Mouse (Mus musculus): Measurements from ENCODE around the gene Tmem121b. TPM values are rescaled to one million over a fixed set of nuclear protein-coding genes. Genes with fewer than 3 reads are reported as not detected.
A peak's percentile ranks its signal among the peaks of the same experiment; 100 is the strongest.

Tmem121b gene
- total RNA-seq, 2 experiments from 2014 or later = 38.2 to 42.5 TPM

GRCm38 (mm10) chr6:120492499-120493373 is 871 bp downstream of the Tmem121b start:
- DNase-seq (ENCODE audit: low spot score in 2 of 2) = peak; percentile 42 to 58

DNA sequence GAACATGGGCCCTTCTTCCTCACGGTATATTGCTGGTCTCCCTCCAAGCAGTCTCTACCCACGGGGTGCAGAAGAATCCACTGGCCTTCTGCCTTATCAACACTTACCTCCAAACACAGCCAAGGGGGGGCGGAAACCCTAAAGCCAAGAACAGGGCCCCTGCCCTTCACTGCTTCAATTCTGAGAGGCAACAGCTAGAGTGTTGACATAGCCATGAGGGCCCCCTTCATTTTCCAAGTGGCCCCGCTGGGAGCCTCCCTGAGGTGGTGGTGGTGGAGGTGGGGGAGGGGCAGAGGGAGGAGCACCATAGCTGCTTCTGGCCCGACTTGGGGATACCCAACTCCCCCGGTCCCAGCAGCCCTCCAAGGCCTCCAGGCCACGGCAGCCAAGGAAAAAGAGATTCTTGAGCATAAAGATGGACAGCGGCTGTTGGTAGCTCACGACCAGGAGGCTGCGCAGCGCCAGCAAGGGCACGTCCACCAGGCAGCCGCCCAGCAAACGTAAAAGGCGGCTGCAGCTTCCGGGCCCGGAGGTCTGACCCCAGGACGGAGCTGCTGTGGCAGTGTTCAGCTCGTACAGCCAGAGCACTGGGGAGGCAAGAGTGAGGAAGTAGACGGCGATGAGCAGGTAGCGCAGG is 1.6 kb downstream of the Tmem121b start:
- DNase-seq (ENCODE audit: low spot score in 2 of 2) = peak in 1 of 2 experiments; percentile 40

DNA sequence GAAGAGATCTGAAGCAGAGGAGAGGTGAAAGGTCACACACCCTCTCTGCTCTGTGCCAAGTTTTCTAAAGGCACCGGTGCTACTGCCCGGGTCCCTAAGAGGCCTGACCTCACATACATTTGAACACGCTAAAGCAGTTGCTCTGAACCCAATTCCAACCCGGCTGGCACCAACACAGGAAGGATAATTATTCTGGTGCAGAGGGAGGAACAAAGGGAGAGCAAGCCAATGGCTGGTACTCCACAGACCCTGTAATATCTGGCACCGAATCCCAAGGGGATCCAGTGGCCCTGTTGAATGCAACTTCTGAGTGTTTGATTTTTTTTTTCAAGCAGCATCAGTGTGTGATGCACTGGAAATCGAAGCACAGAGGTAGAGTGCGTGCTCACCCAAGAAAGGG is 2.5 kb downstream of the Tmem121b start:
- no peak for DNase-seq (ENCODE audit: low spot score in 2 of 2)

DNA sequence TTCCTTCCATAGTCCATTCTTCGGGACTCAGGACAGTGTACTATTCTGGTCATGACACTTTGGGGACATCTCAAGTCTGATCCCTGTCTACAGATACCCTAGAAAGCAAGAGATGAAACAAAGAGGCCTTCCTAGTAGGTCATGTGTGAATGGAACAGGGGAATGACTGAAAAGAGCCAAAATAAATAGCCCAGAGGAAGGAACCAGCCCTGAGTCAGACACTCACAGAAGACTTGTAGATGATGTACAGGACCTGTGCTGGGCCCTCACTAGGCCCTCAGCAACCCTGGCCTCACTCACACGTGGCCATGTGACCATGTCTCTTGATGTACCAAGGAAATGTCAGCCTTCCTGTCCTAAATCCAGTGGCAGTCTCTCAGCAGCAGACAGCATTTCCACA is 4.1 kb downstream of the Tmem121b start:
- DNase-seq (ENCODE audit: low spot score in 2 of 2) = no peak

DNA sequence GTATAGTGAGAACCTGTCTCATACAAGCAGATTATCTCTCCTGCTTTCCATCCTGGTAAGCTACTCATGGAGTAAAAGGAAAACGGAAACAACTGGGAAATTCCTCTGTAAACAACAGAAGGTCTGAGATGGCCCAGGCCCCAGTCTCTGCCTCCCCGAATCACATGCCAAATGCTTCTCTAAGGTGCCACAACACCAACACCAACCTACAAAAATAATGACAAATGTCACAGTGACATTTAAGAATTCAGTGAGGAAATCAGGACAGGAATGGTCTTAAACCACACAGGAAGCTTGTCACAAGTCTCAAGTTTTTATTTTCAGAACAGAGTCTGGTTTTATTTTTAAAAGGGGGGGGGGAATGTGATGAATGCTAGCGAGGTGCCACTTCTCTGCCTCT is 5.0 kb downstream of the Tmem121b start:
- DNase-seq (ENCODE audit: low spot score in 2 of 2) = no peak

- DNase-seq (ENCODE audit: low spot score in 2 of 2) = no peak
Observed at GRCm38 (mm10) chr6:120486051-120486510, 7.5 kb downstream of the Tmem121b start.

GRCm38 (mm10) chr6:120485038-120485437 is 8.6 kb downstream of the Tmem121b start:
- DNase-seq (ENCODE audit: low spot score in 2 of 2) = no peak

GRCm38 (mm10) chr6:120483211-120483626 is 10.4 kb downstream of the Tmem121b start:
- peak; percentile 48 to 67 for DNase-seq (ENCODE audit: low spot score in 2 of 2)

- no peak for DNase-seq (ENCODE audit: low spot score in 2 of 2)
Observed at GRCm38 (mm10) chr6:120482756-120483155, 10.9 kb downstream of the Tmem121b start.

DNA sequence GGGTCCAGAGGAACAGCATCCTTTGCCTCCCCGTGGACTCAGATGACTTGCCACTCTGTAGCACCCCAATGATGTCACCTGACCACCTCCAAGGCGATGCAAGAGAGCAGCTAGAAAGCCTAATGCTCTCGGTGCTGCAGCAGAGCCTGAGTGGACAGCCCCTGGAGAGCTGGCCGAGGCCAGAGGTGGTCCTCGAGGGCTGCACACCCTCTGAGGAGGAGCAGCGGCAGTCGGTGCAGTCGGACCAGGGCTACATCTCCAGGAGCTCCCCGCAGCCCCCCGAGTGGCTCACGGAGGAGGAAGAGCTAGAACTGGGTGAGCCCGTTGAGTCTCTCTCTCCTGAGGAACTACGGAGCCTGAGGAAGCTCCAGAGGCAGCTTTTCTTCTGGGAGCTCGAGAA is 11.6 kb downstream of the Tmem121b start:
- no peak for DNase-seq (ENCODE audit: low spot score in 2 of 2)

DNA sequence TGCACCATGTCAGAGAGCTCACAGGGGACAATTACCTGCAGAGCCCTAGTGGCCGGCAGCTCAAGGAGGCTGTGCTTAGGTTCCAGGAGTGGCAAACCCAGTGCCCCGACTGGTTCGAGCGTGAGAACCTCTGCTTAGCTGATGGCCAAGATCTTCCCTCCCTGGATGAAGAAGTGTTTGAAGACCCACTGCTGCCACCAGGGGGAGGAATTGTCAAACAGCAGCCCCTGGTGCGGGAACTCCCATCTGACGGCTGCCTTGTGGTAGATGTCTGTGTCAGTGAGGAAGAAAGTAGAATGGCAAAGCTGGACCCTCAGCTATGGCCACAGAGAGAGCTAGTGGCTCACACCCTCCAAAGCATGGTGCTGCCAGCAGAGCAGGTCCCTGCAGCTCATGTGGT is 12.1 kb downstream of the Tmem121b start:
- DNase-seq (ENCODE audit: low spot score in 2 of 2) = peak in 1 of 2 experiments; percentile 57

- peak in 1 of 2 experiments; percentile 22 for DNase-seq (ENCODE audit: low spot score in 2 of 2)
Observed at GRCm38 (mm10) chr6:120480361-120480760, 13.2 kb downstream of the Tmem121b start.

DNA sequence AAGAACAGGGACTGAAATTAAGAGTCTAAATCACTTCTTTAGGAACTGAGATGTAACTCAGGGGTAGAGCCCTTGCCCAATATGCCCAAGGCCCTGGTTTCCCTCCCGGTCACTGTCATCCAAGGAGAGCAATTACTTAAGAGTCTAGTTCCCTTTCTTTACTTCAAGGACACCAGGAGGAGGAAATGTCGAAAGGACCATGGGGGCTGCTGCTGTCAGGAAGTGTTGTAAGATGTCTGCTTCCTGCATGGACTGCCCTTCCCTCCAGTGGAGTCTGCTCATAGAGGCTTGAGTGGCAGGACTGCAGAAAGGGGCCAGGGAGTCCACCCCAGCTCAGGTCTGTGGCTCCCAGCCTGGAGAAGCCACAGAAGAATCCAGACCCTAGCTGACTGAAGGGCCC is 14.3 kb downstream of the Tmem121b start:
- no peak for DNase-seq (ENCODE audit: low spot score in 2 of 2)

DNA sequence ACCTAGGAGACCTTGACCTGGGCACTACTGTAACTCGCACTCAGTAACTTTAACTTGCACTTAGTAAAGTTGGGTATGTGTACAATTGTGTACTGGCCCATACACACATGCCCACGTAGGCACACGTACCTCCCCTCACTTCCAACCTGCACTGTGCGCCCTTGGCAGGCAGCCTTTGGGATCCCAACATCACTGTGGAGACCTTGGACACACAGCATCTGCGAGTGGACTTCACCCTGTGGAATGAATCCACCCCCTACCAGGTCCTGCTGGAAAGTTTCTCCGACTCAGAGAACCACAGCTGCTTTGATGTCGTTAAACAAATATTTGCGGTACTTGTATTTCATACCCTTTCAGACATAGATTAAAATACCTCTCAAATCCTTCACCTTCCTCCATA is 18.3 kb downstream of the Tmem121b start:
- no peak for DNase-seq (ENCODE audit: low spot score in 2 of 2)

- DNase-seq (ENCODE audit: low spot score in 2 of 2) = peak in 1 of 2 experiments; percentile 39
Observed at GRCm38 (mm10) chr6:120473427-120473826, 20.2 kb downstream of the Tmem121b start.

DNA sequence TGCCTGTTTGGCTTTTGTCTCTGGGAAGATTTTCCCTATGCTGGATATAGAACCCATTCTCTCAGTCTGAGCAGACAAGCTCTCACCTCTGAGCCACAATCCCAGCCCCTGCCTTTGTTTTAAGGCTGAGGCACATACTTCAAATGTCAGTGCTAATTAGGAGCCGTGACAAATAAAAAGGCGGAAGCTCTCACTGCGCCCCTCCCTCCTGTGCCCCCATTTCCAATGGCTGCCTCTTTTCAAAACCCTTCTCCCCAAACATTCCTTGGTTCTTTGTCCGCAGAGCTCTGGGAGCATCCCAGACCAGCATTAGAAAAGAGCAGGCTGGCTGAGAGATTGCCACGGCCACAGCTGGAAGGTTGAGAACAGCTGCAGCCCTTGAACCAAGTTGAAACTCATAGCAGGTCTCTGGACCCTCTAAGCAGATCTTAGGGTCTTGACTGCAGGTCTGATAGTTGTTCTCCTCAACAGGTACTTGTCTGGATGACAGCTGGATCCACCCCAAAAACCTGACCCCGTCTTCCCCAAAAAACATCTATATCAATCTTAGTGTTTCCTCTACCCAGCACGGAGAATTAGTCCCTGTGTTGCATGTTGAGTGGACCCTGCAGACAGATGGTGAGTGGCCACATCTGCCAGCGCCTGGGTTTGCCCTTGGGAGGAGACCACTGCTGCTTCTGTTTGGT is 21.0 kb downstream of the Tmem121b start:
- DNase-seq (ENCODE audit: low spot score in 2 of 2) = no peak

GRCm38 (mm10) chr6:120471991-120472441 is 21.6 kb downstream of the Tmem121b start:
- DNase-seq (ENCODE audit: low spot score in 2 of 2) = peak in 1 of 2 experiments; percentile 29

GRCm38 (mm10) chr6:120470666-120471065 is 22.9 kb downstream of the Tmem121b start:
- no peak for DNase-seq (ENCODE audit: low spot score in 2 of 2)

DNA sequence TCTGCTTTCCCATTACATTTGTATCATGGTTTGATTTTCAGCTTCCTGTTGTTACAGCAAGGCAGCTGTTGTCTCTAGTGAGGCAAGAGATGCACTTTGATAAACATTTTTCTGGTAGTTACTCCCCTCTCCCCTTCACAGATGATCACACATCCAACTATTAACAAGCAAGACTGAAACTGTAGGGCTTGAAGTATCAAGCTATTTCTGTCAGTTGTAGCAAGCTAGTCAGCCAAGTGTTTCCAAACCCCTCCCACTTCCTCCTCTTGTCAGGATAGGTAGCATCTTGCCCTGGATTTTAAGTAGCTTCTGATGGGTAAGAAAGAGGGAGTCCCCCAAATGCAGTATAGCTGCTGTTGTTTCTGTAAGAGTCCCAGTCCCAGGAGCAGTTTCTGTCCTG is 23.8 kb downstream of the Tmem121b start:
- DNase-seq (ENCODE audit: low spot score in 2 of 2) = no peak

DNA sequence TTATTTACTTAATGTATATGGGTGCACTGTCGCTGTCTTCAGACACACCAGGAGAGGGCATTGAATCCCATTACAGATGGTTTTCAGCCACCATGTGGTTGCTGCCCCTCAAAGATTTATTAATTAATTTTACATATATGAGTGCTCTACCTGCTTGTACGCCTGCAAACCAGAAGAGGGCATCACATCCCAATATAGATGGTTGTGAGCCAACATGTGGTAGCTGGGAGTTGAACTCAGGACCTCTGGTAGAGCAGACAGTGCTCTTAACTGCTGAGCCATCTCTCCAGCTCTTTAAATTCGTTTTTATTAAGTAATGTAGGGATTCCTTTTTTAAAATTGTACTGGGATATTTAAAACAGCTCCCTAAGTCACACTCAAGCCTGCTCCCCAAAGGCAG is 24.3 kb downstream of the Tmem121b start:
- DNase-seq (ENCODE audit: low spot score in 2 of 2) = no peak

- no peak for DNase-seq (ENCODE audit: low spot score in 2 of 2)
Observed at GRCm38 (mm10) chr6:120468259-120468658, 25.3 kb downstream of the Tmem121b start.

Data from layer of hippocampus, postnatal 10 days (tissue).